Mouse (Mus musculus) liver, embryonic 14.5 days (tissue): ENCODE data around the gene Cpa5.

Experiments
- CTCF ChIP-seq: IDR thresholded peaks from 2 replicates; pipeline ENCODE4 v1.5.1; 2016; ENCODE audit warnings: antibody characterized with exemption, low read depth, control low read depth
- EP300 ChIP-seq: IDR thresholded peaks from 2 replicates; pipeline ENCODE4 v1.6.1; 2016; ENCODE audit warnings: antibody characterized with exemption, low read depth

DNA sequence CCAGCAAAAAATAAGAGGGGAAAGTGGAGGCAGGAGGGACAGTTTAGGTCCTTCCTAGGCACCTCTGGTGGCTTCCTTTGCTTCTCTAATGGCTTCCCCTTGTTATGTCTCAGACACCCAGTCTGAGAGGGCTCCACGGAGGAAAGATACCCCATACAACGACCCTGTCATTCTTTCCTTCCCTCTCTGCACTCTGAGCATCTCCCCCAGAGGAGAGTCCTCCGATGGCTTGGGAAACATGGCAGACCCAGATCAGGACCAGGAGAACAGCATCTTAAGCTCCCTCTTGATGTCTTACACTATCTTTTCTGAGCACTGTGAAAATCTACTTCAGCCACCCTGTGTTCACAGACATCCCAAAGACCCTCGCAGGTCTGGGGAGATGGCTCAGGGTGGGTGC lies 4.9 kb downstream of the Cpa5 start:
- no peak for TF ChIP-seq CTCF
- TF ChIP-seq EP300 = no peak
